Mouse (Mus musculus) megakaryocyte progenitor cell, adult 5-6 weeks (primary cell): ENCODE data around the gene Psmb9. TPM values are rescaled to one million over a fixed set of nuclear protein-coding genes. Genes with fewer than 3 reads are reported as not detected.

Experiments
- ATAC-seq: replicated peaks from 2 replicates; pipeline ENCODE4 v1.8.0; 2016; ENCODE audit warnings: mild to moderate bottlenecking, moderate TSS enrichment, inconsistent platforms; ENCODE audit not compliant: poor library complexity
- total RNA-seq, 2 experiments: library from RNA; stranded (forward) in 1 of 2; stranded (reverse) in 1 of 2; fragments of 157-497, 149-512 nt in 1 of 2; fragments of 200-1000 nt in 1 of 2; gene quantifications; 2 replicates each; pipeline versions ENCODE4 v1.2.3 to v1.2.4; 2015 to 2017

The Psmb9 gene
- total RNA-seq, 2 experiments from 2014 or later: 120 to 126 TPM

GRCm38 (mm10) chr17:34141448-34141847 is 46.1 kb downstream of the Psmb9 start:
- ATAC-seq: no peak

- 0 out of 2 replicates have a peak, but pooled peaks have one; percentile 9 for ATAC-seq
These were observed 47.3 kb downstream of the Psmb9 start for GRCm38 (mm10) chr17:34140240-34140639.

- no peak for ATAC-seq
These were observed 48.1 kb downstream of the Psmb9 start for GRCm38 (mm10) chr17:34139416-34139815.

- ATAC-seq: no peak
These were observed 48.9 kb downstream of the Psmb9 start for GRCm38 (mm10) chr17:34138655-34139054.

- no peak for ATAC-seq
These were observed 50.0 kb downstream of the Psmb9 start for GRCm38 (mm10) chr17:34137601-34138000.

- ATAC-seq: peak; percentile 97
These were observed 52.0 kb downstream of the Psmb9 start for GRCm38 (mm10) chr17:34135297-34136224.

GRCm38 (mm10) chr17:34134451-34134850 is 53.1 kb downstream of the Psmb9 start:
- ATAC-seq: no peak

GRCm38 (mm10) chr17:34133289-34133688 is 54.3 kb downstream of the Psmb9 start:
- ATAC-seq: no peak

Other genes with a start within 250 kb of the Psmb9 start
- 124 and 132 TPM in 2 replicates for gene Pfdn6, start 247.4 kb downstream of the Psmb9 start, total RNA-seq (2015)
- 144 and 218 TPM in 2 replicates for gene Pfdn6, start 247.4 kb downstream of the Psmb9 start, total RNA-seq (2017)
- gene Wdr46, start 247.1 kb downstream of the Psmb9 start, total RNA-seq (2015): 43.7 and 53.1 TPM in 2 replicates
- 64.4 and 65.4 TPM in 2 replicates for gene Wdr46, start 247.1 kb downstream of the Psmb9 start, total RNA-seq (2017)
- gene B3galt4, start 236.3 kb downstream of the Psmb9 start, total RNA-seq (2015): 1.1 and 2.7 TPM in 2 replicates
- gene B3galt4, start 236.3 kb downstream of the Psmb9 start, total RNA-seq (2017): 5.8 and 7.6 TPM in 2 replicates
- gene Vps52, start 232.0 kb downstream of the Psmb9 start, total RNA-seq (2015): 16.6 and 19.1 TPM in 2 replicates
- 13.7 and 15.7 TPM in 2 replicates for gene Vps52, start 232.0 kb downstream of the Psmb9 start, total RNA-seq (2017)
- gene Rps18, start 231.8 kb downstream of the Psmb9 start, total RNA-seq (2015): 3,964 and 4,103 TPM in 2 replicates
- gene Rps18, start 231.8 kb downstream of the Psmb9 start, total RNA-seq (2017): 1,202 and 1,622 TPM in 2 replicates
- 914 and 1,011 TPM in 2 replicates for gene H2-K1, start 187.4 kb downstream of the Psmb9 start, total RNA-seq (2015)
- 697 and 748 TPM in 2 replicates for gene H2-K1, start 187.4 kb downstream of the Psmb9 start, total RNA-seq (2017)
- gene Ring1, start 163.1 kb downstream of the Psmb9 start, total RNA-seq (2015): 8.1 and 9.6 TPM in 2 replicates
- 9.8 and 12.7 TPM in 2 replicates for gene Ring1, start 163.1 kb downstream of the Psmb9 start, total RNA-seq (2017)
- gene H2-Ke6, start 159.7 kb downstream of the Psmb9 start, total RNA-seq (2015): 61.7 and 65.6 TPM in 2 replicates
- 36.6 and 46.5 TPM in 2 replicates for gene H2-Ke6, start 159.7 kb downstream of the Psmb9 start, total RNA-seq (2017)
- gene Slc39a7, start 156.1 kb downstream of the Psmb9 start, total RNA-seq (2015): 6.2 and 9.5 TPM in 2 replicates
- gene Slc39a7, start 156.1 kb downstream of the Psmb9 start, total RNA-seq (2017): 101 and 107 TPM in 2 replicates
- 22.1 and 22.2 TPM in 2 replicates for gene Rxrb, start 156.0 kb downstream of the Psmb9 start, total RNA-seq (2015)
- 34.2 and 42.6 TPM in 2 replicates for gene Rxrb, start 156.0 kb downstream of the Psmb9 start, total RNA-seq (2017)
- gene Col11a2, start 148.3 kb downstream of the Psmb9 start, total RNA-seq (2015): 0.83 and 0.94 TPM in 2 replicates
- gene Col11a2, start 148.3 kb downstream of the Psmb9 start, total RNA-seq (2017): 1.9 and 3.1 TPM in 2 replicates
- 7.7 and 9.6 TPM in 2 replicates for gene H2-Oa, start 95.4 kb downstream of the Psmb9 start, total RNA-seq (2015)
- 2.7 TPM in 2 replicates for gene H2-Oa, start 95.4 kb downstream of the Psmb9 start, total RNA-seq (2017)
- 72.0 and 74.5 TPM in 2 replicates for gene H2-DMa, start 68.2 kb downstream of the Psmb9 start, total RNA-seq (2015)
- gene H2-DMa, start 68.2 kb downstream of the Psmb9 start, total RNA-seq (2017): 56.5 and 61.1 TPM in 2 replicates
- 269 and 306 TPM in 2 replicates for gene Brd2, start 65.1 kb downstream of the Psmb9 start, total RNA-seq (2015)
- 260 and 284 TPM in 2 replicates for gene Brd2, start 65.1 kb downstream of the Psmb9 start, total RNA-seq (2017)
- 3.9 and 5.8 TPM in 2 replicates for gene H2-DMb2, start 44.5 kb downstream of the Psmb9 start, total RNA-seq (2015)
- 6.7 and 8.5 TPM in 2 replicates for gene H2-DMb2, start 44.5 kb downstream of the Psmb9 start, total RNA-seq (2017)
- 36.2 and 39.4 TPM in 2 replicates for gene H2-DMb1, start 34.7 kb downstream of the Psmb9 start, total RNA-seq (2015)
- gene H2-DMb1, start 34.7 kb downstream of the Psmb9 start, total RNA-seq (2017): 47.0 and 60.3 TPM in 2 replicates
- gene Tap1, start 211 bp downstream of the Psmb9 start, total RNA-seq (2015): 27.6 and 30.5 TPM in 2 replicates
- gene Tap1, start 211 bp downstream of the Psmb9 start, total RNA-seq (2017): 62.5 and 82.8 TPM in 2 replicates
- gene Psmb8, start 10.0 kb upstream of the Psmb9 start, total RNA-seq (2015): 289 and 290 TPM in 2 replicates
- gene Psmb8, start 10.0 kb upstream of the Psmb9 start, total RNA-seq (2017): 461 and 471 TPM in 2 replicates
- 8.5 and 17.1 TPM in 2 replicates for gene Tap2, start 15.8 kb upstream of the Psmb9 start, total RNA-seq (2015)
- 54.6 and 67.9 TPM in 2 replicates for gene Tap2, start 15.8 kb upstream of the Psmb9 start, total RNA-seq (2017)
- gene H2-Ob, start 51.1 kb upstream of the Psmb9 start, total RNA-seq (2015): 6.6 and 13.1 TPM in 2 replicates
- gene H2-Ob, start 51.1 kb upstream of the Psmb9 start, total RNA-seq (2017): 3.7 and 8.6 TPM in 2 replicates
- 50.0 and 61.3 TPM in 2 replicates for gene H2-Ab1, start 69.9 kb upstream of the Psmb9 start, total RNA-seq (2015)
- 45.2 and 81.5 TPM in 2 replicates for gene H2-Ab1, start 69.9 kb upstream of the Psmb9 start, total RNA-seq (2017)
- gene H2-Aa, start 100.1 kb upstream of the Psmb9 start, total RNA-seq (2015): 30.1 and 37.9 TPM in 2 replicates
- gene H2-Aa, start 100.1 kb upstream of the Psmb9 start, total RNA-seq (2017): 10.3 and 24.6 TPM in 2 replicates
- 5.0 and 5.6 TPM in 2 replicates for gene H2-Eb1, start 118.1 kb upstream of the Psmb9 start, total RNA-seq (2015)
- 11.2 and 17.2 TPM in 2 replicates for gene H2-Eb1, start 118.1 kb upstream of the Psmb9 start, total RNA-seq (2017)
- gene H2-Eb2, start 137.9 kb upstream of the Psmb9 start, total RNA-seq (2015): 0.02 TPM in 1 of 2 replicates, not detected in the other
- gene H2-Eb2, start 137.9 kb upstream of the Psmb9 start, total RNA-seq (2017): not detected in 2 replicates
- not detected in 2 replicates for gene Btnl2, start 167.1 kb upstream of the Psmb9 start, total RNA-seq (2015)
- not detected in 2 replicates for gene Btnl2, start 167.1 kb upstream of the Psmb9 start, total RNA-seq (2017)
- not detected in 2 replicates for gene Btnl1, start 189.4 kb upstream of the Psmb9 start, total RNA-seq (2015)
- gene Btnl1, start 189.4 kb upstream of the Psmb9 start, total RNA-seq (2017): not detected in 2 replicates
- 1.7 and 4.5 TPM in 2 replicates for gene BC051142, start 211.1 kb upstream of the Psmb9 start, total RNA-seq (2015)
- 1.0 and 2.4 TPM in 2 replicates for gene BC051142, start 211.1 kb upstream of the Psmb9 start, total RNA-seq (2017)